Mouse (Mus musculus) megakaryocyte, embryonic 14.5 days (primary cell): ENCODE measurements around the gene Nrxn1. TPM values are rescaled to one million over a fixed set of nuclear protein-coding genes. Genes with fewer than 3 reads are reported as not detected.

Experiments
- H3K27me3 ChIP-seq: replicated peaks from 2 replicates; pipeline ENCODE3; 2012; ENCODE audit warnings: inconsistent platforms
- H3K36me3 ChIP-seq: replicated peaks from 2 replicates; pipeline ENCODE3; 2012; ENCODE audit warnings: low read length, inconsistent platforms, mixed read lengths
- H3K4me1 ChIP-seq: 2 replicates; pipeline ENCODE4 v1.6.1; 2012; ENCODE audit warnings: inconsistent platforms
- H3K4me3 ChIP-seq: replicated peaks from 2 replicates; pipeline ENCODE3; 2012; ENCODE audit warnings: moderate library complexity, mild to moderate bottlenecking, inconsistent platforms
- H3K9me3 ChIP-seq: 2 replicates; pipeline ENCODE4 v1.6.1; 2012; ENCODE audit warnings: inconsistent platforms
- FLI1 ChIP-seq: IDR thresholded peaks from 2 replicates; pipeline ENCODE4 v1.6.1; 2012; ENCODE audit warnings: low read length, inconsistent platforms, mixed read lengths
- GATA1 ChIP-seq: IDR thresholded peaks from 3 replicates; pipeline ENCODE4 v1.6.1; 2012; ENCODE audit warnings: mixed read lengths, low read length, inconsistent platforms, borderline replicate concordance
- polyA plus RNA-seq: library from polyadenylated mRNA; stranded (reverse); fragments of >175 nt; gene quantifications from 2 replicates; pipeline ENCODE4 v1.2.3, GENCODE M21; 2012; ENCODE audit warnings: low replicate concordance; ENCODE audit not compliant: insufficient read depth

Gene Nrxn1
- polyA plus RNA-seq, 1 experiment: not detected

DNA sequence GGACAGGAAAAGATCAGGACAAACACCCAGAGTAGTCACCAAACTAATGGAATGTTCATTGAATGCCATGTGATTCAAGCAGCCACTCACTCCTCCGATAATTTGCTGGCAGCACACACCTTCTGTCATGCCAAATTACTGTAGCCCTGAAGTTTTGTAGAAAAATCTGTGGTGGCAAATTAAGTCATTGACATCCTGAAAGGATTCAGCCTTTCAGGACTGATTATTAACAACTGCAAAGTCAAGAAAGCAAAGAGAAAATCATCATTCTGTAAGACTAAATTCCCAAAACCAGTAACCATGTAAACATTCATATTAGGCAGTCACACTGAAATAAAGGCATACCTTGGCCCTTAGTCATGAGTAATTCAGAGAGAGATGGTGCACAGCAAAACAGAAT lies 662.7 kb downstream of the Nrxn1 start:
- no peaks in the 10 kb centered on the region for H3K27me3 ChIP-seq
- H3K4me3 ChIP-seq: no peak overlapping the region
- TF ChIP-seq FLI1 (no peak), GATA1 (no peak)
- 0 out of 2 replicates have a peak, but pooled peaks cover 2% of the 10 kb centered on the region for H3K9me3 ChIP-seq
- no peaks in the 10 kb centered on the region for H3K36me3 ChIP-seq
- no peaks in the 10 kb centered on the region for H3K4me1 ChIP-seq

DNA sequence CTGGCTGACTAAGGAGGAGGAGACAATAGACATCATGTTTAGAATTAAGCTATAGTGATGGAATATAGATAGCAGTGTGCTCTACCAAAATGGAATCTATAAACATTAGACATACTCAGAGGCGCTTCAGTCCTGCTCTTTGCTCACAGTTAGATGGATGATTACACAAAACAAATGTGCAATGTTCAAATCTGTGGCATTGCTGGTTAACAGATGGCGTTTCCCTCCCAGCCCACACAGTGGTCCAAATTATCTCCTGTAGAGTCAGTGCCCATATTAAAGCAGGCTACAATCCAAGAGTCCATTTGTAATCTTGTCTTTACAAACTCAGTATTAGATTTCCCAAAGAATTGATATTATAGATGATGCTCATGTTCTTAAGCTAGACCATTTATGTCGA lies 666.9 kb downstream of the Nrxn1 start:
- H3K4me1 ChIP-seq: no peaks in the 10 kb centered on the region
- H3K9me3 ChIP-seq: 0 out of 2 replicates have a peak, but pooled peaks cover 5% of the 10 kb centered on the region
- no peaks in the 10 kb centered on the region for H3K36me3 ChIP-seq
- no peak for TF ChIP-seq GATA1
- TF ChIP-seq FLI1: no peak
- H3K4me3 ChIP-seq: no peak overlapping the region
- no peaks in the 10 kb centered on the region for H3K27me3 ChIP-seq

- H3K9me3 ChIP-seq: 0 out of 2 replicates have a peak, but pooled peaks cover 5% of the 10 kb centered on the region
- no peaks in the 10 kb centered on the region for H3K4me1 ChIP-seq
- no peaks in the 10 kb centered on the region for H3K36me3 ChIP-seq
- H3K27me3 ChIP-seq: no peaks in the 10 kb centered on the region
- H3K4me3 ChIP-seq: no peak overlapping the region
- no peak for TF ChIP-seq GATA1
- TF ChIP-seq FLI1: no peak
Measured at GRCm38 (mm10) chr17:90422591-90422990, 670.3 kb downstream of the Nrxn1 start.

GRCm38 (mm10) chr17:90420757-90421156 lies 672.1 kb downstream of the Nrxn1 start:
- Histone ChIP-seq H3K9me3 (0 out of 2 replicates have a peak, but pooled peaks cover 5% of the 10 kb centered on the region), H3K4me3 (no peak overlapping the region), H3K36me3 (no peaks in the 10 kb centered on the region), H3K27me3 (no peaks in the 10 kb centered on the region), H3K4me1 (no peaks in the 10 kb centered on the region)
- no peak for TF ChIP-seq GATA1
- TF ChIP-seq FLI1: no peak

GRCm38 (mm10) chr17:90419615-90420014 lies 673.3 kb downstream of the Nrxn1 start:
- Histone ChIP-seq H3K27me3 (no peaks in the 10 kb centered on the region), H3K4me1 (no peaks in the 10 kb centered on the region), H3K9me3 (no peaks in the 10 kb centered on the region), H3K4me3 (no peak overlapping the region), H3K36me3 (no peaks in the 10 kb centered on the region)
- TF ChIP-seq FLI1: no peak
- TF ChIP-seq GATA1: no peak

DNA sequence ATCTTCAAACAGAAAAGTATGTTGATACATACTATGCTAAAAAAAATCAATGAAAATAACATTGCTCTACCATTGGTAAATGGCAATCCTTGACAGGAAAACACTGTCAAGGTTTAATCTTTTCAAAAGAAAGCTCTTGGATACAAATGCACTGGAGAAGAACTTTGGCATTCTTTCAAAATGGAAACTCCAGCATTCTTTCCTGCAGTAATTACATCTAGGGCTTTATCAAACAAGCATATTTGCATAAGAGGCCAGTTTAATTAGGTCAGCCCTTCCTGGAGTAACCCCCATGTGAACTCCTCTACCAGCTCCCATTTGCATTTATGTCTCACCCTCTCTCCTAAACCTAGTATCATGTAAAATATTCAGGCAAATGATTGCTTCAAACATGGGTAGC lies 696.5 kb downstream of the Nrxn1 start:
- H3K4me3 ChIP-seq: no peak overlapping the region
- no peaks in the 10 kb centered on the region for H3K36me3 ChIP-seq
- no peaks in the 10 kb centered on the region for H3K4me1 ChIP-seq
- TF ChIP-seq FLI1 (no peak), GATA1 (no peak)
- H3K9me3 ChIP-seq: peaks cover 10% of the 10 kb centered on the region
- no peaks in the 10 kb centered on the region for H3K27me3 ChIP-seq

DNA sequence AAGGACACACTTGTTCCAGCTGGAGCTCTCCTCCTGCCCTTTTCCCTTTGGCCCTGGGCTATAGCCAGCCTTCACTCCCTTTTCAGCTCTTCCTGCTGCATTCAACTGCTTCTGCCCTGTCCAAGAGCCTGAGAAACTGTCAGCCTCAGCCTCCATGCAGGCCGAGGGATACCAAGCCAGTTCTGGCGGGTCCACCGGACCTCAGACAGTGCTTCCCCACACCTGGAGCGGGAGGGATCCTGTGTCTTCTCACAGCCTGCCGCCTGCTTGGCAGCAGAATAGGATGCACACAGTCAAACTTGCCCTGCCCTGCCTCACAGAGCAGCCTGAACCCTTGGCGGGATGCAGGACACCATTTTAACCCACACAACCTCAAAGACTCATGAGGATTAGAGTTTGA lies 698.3 kb downstream of the Nrxn1 start:
- TF ChIP-seq FLI1 (no peak), GATA1 (no peak)
- Histone ChIP-seq H3K9me3 (peaks cover 10% of the 10 kb centered on the region), H3K4me1 (no peaks in the 10 kb centered on the region), H3K27me3 (no peaks in the 10 kb centered on the region), H3K4me3 (no peak overlapping the region), H3K36me3 (no peaks in the 10 kb centered on the region)

DNA sequence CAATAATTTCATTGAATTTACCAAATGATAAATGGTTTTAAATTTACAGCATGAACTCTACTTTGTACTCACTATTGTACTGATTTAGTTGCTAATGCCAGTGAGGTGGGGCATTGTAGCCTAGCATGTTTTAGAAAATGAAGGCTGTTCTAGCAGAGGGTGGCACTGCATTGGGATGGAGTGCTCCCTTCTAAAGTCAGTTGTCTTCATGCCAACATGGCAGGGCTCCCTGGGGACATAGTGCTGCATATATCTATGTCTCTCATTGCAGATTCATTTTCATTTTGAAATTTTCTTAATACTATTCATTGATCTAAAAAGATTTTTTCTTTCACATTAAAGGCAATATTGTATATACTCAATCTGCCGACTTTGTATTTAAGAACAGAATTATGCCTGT lies 700.1 kb downstream of the Nrxn1 start:
- H3K4me3 ChIP-seq: no peak overlapping the region
- TF ChIP-seq GATA1 (no peak), FLI1 (no peak)
- H3K4me1 ChIP-seq: no peaks in the 10 kb centered on the region

GRCm38 (mm10) chr17:90390316-90391212 lies 702.3 kb downstream of the Nrxn1 start:
- peaks cover 10% of the 10 kb centered on the region for H3K9me3 ChIP-seq
- TF ChIP-seq FLI1 (no peak), GATA1 (no peak)
- H3K27me3 ChIP-seq: no peaks in the 10 kb centered on the region
- no peaks in the 10 kb centered on the region for H3K4me1 ChIP-seq
- no peaks in the 10 kb centered on the region for H3K36me3 ChIP-seq
- no peak overlapping the region for H3K4me3 ChIP-seq

More for the DNA sequence above, 700.1 kb downstream of the Nrxn1 start:
- Histone ChIP-seq H3K36me3 (no peaks in the 10 kb centered on the region), H3K9me3 (peaks cover 10% of the 10 kb centered on the region), H3K27me3 (no peaks in the 10 kb centered on the region)

DNA sequence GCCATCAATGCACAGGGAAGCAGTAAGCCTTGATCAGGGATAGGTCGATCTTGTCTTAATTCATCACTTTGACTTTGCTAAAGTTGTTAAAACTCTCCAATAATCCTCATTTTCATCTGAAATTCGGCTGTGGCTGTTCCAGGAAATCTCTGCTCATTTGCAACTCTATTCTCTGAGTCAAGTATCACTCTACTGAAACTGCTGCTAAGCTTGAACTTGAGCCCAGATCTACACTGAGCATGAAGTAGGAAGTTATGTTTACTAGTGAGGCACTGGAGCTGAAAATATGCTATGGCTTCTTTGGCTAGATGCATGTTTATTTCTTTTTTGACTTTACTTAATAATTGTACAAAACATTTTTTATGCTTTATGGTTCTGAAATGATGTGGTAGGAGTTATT lies 708.0 kb downstream of the Nrxn1 start:
- Histone ChIP-seq H3K4me3 (no peak overlapping the region), H3K9me3 (no peaks in the 10 kb centered on the region), H3K36me3 (no peaks in the 10 kb centered on the region), H3K27me3 (no peaks in the 10 kb centered on the region), H3K4me1 (no peaks in the 10 kb centered on the region)
- TF ChIP-seq GATA1 (no peak), FLI1 (no peak)
